Mouse (Mus musculus): ENCODE measurements at regions not wholly inside any gene's neighbourhood (a gene's known extent, or its start where the extent isn't known, plus 50 kb on each side); places are given as distances from the start of the nearest gene placed in this dataset.

DNA sequence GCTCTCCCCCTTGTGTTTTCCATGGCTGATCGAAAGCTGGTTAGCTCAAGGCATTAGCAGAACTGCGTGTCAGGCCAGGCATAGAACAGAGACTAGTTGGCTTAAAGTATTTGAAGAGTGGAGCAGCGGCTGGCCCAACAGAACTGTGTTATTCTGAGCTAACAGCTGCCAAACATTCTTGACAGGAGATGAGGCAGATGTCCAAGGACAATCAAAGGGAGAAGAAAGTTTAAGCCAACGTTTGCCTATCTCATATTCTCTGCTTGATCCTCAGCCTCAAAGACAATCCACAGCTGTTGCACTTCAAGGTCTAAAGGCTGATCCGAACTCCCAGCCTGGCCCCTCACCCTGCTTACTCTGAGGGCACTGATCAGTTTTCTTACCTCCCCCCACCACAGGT lies 401.2 kb upstream of the Nr2f2 start:
- intact Hi-C loops (cut with DNase I): no loop called here

DNA sequence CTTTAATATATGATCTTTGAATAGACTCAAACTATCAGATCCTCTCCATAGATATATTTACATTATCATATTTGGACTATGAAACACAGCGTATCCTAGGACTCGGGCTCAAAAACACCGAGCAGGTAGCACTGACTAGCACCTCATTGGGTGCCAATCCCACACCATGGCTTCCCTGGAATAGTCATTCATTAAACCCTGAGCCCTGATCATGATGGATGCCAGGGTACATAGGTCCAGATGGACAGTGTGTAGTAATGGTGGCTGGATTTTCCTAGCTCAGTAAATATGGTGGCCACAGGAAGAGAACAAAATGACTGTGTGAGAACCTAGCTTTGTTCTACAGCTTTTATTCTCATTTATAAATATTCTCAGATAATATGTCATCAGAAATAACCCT lies 390.1 kb upstream of the Nr2f2 start:
- intact Hi-C loops (cut with DNase I): no loop called here

DNA sequence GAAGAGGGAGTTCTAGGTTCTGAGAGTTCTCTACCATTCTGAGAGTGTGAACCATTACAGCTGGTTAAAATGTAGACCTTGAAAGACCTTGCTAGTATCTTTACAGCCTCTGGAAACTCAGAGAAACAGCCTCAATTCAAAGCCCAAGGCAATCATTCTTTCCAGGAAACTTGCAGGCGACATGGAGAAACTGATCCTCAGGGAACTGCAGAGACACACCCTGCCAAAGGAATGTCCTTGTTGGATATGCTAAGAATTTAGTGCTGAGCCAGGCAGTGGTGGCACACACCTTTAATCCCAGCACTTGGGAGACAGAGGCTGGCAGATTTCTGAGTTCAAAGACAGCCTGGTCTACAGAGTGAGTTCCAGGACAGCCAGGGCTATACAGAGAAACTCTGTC lies 388.3 kb upstream of the Nr2f2 start:
- intact Hi-C loops (cut with DNase I): no loop called here

DNA sequence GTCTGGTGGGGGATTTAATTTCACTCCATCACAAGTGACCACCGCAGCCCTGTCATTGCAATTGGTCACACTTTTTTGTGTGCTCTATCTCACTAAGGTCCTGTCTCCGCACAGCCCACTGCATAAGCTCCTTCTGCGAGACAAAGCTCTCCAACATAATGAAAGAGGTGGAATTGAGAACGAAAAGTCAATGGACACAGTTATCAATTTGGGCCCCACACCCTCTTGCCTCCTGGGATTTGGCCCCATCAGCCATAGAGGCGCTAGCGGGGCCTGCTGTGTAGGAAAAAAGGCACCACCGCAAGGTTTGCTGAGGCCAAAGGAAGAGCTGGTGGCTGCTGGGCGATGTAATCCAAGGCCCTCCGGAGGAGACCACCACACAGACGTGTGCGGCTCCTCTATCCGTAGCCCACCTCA lies 386.3 kb upstream of the Nr2f2 start:
- intact Hi-C loops (cut with DNase I): no loop called here

DNA sequence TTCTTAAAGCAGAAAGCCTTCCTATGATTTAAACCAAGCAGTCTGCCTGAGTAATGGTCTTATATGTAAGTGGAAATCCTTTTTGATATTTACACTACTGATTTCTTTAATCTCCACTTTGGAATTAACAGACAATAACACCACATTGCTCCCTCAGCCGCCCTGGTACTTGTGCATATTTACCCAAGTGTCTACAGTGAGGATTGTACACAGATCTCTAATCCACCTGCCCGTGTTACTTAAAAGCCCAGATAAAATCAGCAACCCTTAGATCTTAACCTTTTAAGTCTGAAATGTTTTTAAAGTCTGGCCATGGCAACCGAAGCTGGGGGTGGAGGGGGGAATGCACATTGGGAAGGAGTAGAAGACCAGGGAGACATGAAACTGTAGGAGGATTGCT lies 382.3 kb upstream of the Nr2f2 start:
- intact Hi-C loops (cut with DNase I): no loop called here

DNA sequence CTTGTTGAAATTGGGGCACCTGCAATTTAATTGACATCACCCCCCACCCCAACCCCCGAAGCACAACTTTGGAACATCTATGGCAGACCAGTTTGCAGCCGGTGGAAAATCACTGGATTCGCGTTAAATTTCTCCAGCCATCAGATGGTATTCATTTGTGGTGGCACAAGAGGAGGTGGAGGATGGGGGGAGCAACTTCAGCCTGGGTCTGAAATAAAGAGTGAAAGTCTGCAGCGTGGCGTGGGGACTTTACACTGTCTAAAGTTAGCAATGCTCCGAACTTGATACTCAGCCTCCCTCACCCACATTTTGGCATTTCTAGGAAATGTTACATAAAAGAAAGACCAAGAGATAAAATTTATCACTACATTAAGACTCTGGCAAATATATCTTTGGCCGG lies 381.8 kb upstream of the Nr2f2 start:
- intact Hi-C loops (cut with DNase I): no loop called here

DNA sequence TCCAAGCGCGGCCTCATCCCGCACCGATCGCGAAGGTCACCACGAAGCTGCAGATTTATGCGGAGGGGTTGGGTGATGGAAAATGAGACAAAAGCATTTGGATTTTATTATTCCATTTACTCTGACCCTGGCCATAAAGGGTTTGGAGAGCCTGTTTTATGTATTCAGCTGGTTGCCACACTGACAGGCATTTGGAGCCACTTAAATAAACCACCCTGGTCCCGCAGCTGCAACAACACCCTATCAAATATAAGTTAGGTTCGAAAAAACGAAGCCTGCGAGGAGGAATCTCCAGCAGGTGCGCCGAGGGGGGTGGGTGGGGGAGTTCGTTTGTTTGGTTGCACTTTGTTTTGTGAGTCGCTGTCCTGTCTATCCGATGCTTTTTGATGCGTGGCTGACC lies 377.8 kb upstream of the Nr2f2 start:
- intact Hi-C loops (cut with DNase I): no loop called here

DNA sequence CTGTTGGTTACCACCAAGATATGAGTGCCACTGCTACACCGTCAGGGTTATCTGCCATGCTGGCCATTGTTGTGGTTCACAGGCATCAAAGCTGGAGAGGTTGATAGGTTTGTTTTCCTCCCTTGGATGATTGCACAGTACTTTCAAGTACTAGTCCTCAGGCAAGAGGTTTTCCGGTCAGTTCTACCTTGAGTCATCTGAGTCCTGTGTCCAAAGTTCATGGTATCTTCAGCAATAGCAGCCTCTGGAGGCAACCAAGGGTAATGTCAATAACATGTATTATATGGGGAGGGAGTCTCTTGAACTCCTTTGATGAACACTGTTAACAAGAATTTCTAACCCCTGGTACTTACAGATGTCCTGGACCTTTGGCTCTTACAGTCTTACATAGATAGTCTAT lies 369.1 kb upstream of the Nr2f2 start:
- intact Hi-C loops (cut with DNase I): no loop called here

DNA sequence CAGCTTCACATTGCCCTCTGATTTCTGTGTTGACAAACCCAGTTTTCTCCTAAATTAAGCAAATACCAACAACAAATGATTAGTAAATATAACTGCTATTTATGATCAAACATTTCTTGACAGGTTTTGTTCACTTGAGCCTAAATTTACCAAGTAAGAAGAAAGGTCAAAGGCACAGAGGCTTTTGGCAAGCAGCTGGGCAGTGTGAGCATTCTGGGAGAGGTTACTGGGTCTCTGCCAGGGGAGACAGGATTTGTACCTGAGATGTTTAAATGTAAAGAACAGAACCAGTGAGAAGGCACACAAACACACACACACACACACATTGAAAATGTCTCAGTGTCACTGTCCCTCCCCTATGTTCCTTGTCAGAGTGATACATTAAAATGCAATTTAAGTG lies 367.0 kb upstream of the Nr2f2 start:
- intact Hi-C loops (cut with DNase I): no loop called here

DNA sequence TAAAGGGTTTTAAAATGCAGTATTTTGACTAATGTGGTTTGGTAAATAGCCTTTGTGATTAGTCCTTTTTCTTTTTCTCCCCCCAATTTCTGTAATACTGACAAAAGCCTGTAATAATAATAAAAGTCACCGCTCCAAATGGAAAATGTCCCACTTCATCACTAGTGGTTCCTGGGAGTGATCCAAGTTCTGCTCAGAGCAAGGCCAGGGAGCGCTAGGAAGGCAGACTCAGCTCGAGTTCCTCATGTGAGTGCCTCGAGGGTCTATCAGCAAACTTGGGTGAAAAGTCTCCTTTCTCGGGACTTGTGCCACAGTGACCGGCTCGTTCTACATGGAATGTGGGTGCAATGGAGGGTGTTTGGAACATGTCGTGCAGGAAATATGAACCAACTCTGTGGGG lies 363.4 kb upstream of the Nr2f2 start:
- intact Hi-C loops (cut with DNase I): no loop called here

DNA sequence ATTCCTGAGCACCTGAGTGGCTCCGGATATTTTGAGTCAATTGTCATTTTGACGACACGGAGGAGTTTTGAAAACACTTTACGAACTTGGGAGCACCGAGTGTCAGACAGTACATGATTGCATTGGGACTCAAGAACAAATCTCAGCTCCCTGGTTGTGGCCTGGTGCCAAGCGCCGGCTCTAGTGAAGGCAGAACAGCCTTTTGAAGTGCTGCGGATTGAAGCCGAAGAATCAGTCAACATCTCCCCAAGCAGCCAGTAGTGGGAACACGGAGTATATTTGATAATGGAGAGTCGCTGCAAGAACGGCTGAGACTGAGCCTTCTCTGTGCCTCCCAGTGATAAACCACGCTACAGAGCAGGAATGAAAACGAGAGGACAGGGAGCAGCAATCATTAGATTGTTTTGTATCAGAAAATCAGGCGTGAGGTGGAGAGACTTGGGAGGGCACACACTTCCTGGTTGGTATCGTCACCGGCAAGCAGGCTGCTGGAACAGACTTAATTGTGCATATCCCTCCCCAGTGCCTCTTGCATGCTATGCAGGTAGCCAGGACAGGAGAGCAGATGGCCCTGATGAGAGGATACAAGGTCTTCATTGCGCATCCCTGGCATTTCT lies 351.7 kb upstream of the Nr2f2 start:
- intact Hi-C loops (cut with DNase I): loop anchor here (2.0 kb wide), 1 partner anchor 75 kb away; no protein-coding TSS in a partner anchor

DNA sequence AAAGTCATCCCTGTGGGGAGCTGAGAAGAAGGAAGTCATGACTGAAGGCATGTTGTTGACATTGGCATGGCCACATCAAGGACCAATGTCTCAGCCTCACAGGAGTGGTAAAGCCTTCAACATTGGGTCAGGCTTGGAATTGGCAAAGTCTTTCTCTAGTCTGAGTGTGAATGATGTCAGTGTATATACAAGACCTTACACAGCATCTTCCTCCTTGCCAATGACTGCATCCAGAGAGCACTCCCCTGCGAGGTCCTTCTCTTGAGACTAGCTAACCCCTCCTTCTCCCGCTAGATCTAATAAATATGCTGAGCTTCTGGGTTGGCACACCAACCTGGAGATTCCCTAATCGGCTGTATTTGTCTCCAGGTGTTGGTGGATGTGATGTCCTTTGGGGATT lies 351.1 kb upstream of the Nr2f2 start:
- intact Hi-C loops (cut with DNase I): loop anchor here (2.0 kb wide), 1 partner anchor 75 kb away; no protein-coding TSS in a partner anchor

DNA sequence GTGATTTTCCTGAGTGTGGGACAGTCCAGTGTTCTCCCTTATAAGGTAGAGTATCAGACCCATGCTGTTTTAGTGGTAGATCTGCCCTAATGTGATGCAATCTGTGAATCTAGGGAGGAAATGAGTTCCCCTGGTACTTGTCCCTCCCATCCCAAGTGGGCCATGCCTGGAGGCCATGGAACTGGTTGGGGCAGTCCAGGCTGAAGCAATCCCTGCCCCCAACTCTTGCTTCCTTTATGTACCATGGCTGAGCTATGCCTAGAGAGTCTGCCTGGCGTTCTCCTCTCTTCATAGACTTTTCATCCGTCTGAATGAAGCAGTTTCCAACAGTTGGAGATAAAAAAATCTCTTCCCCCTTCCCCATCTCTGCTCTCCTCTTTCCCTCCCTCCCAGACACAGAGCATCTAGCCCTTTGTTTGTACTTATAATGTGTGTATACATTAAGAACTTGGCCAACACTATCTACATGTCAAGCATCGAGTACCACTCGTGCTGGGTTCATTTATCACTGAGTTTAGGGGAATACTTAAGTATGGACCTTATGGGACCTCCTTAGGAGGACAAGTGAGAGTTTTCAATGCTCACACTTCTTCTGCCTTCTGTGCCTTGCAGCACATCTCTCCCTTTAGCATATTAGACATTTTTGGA lies 350.4 kb upstream of the Nr2f2 start:
- intact Hi-C loops (cut with DNase I): no loop called here

DNA sequence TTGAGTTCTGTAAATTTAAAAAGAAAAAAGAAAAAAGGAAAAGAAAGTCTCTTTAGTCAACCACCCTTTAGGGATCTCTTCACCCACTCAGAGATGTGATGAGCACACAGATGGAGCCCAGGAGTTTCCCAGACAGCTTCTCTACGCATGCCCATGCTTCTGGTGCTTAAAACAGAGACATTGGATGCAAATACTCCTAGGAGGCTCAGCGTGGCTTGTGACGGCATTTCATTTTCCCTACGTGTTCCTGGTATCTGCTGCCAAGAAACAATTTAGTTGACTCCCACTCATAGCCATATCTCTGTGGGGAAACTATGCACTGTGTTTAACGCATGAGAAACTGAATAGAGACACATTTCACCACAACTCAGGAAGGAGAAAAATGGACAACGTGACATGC lies 345.6 kb upstream of the Nr2f2 start:
- intact Hi-C loops (cut with DNase I): no loop called here

DNA sequence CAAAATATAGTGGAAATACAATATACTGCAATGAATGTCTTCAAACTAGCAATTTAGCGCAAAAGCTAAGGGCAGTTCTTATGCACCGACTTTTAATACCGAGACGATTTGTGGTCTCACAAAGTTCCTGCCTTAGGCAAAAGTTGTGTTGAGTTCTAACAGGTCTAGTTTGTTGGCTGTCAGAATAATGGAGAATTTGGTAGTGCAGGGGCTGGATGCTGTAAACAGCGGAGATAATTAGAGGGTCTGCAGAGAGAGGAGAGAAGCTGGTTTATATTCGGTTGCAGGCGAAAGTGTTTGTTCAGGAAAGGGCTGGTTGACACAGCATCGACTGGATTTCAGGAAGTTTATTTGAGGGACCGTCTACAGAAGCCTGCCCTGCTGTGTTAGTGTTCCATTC lies 339.7 kb upstream of the Nr2f2 start:
- intact Hi-C loops (cut with DNase I): no loop called here

DNA sequence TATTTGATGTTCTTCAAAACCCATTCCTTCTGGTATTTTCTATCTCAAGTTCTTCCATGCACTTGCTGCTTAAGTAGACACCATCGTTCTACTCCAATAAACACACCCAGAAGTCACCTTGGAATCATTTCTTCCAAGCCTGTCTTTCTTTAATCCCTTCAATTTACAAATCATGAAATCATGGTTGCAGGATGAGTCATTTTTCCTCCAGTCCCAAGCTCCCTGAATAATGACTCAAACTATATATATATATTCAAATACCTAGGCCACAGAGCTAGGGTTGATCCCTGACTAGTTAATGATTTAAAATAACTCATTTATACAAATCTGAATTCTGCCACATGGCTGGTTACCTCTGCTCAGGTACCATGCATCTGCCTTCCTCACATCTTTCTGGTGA lies 337.2 kb upstream of the Nr2f2 start:
- intact Hi-C loops (cut with DNase I): no loop called here

DNA sequence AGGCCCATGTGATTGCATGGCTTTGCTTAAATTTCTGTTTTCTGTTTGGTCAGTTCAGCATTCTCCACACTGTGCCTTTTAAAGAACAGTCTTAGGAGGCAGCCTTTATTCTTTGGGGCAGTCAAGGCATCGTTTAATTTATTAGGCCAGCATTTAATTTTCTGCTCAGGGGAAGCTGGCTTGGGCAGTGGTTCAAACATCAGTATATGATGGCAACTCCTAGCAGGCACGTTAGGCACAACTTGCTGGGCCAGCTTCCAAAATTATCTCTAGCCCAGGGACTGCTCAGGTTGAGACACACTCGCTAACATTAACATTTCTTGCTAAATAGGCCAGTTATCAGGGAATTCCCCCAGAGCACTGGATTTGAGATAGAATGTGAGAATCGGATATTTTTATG lies 333.9 kb upstream of the Nr2f2 start:
- intact Hi-C loops (cut with DNase I): no loop called here

DNA sequence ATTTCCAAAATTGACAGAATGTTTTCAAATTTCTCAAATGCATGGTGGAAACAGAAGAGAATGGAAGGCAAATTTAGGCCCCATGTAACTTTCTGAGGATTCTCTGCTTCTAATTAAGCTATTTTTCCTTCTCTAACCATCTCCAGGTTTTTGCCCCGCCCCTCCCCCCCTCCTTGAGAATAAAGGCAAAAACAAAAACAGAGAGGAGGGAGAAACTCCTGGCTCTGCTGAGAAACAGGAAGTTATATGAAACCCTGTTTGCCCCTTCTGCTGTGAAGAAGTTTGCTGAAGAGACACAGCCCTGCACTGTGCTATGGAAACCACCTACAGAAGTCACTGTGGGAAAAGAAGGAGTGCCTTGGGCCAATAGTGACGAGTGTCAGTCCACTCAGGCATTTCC lies 332.9 kb upstream of the Nr2f2 start:
- intact Hi-C loops (cut with DNase I): no loop called here

DNA sequence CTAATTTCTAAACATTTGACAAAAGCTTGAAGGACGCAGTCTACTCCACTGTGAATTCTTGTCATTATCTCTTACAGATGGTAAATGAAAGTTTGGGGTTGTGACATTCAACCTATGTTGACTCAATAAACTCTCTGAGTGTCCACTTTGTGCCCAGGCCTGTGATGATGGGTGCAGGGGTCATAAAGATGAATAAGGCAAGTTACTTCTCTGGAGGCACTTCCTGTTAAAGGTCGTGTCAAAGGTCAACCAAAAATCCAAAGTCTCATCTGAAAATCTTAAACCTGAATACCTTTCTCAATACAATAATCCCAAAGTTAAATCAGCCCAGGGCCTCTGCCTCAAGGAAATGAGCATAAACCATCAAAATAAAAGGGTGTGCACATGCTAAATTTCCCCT lies 332.5 kb upstream of the Nr2f2 start:
- intact Hi-C loops (cut with DNase I): no loop called here

DNA sequence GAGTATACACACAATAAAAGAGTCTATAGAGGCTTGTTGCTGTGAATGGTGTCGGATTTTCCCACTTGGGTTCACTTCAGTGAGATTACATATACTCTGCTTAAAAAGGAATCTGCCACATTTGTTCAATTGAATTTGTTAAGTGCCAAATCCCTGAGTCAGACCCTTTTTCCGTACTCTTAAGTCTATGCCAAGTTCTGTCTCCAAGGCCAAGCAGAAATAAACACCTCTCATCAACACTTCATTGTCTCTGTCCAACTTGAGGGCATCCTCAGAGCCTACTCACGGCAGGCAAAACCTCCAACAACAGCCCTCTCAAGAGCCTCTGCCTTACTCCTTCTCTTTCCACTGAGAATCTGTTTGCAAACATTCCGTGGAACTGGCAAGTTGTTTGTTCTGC lies 325.6 kb upstream of the Nr2f2 start:
- intact Hi-C loops (cut with DNase I): no loop called here

DNA sequence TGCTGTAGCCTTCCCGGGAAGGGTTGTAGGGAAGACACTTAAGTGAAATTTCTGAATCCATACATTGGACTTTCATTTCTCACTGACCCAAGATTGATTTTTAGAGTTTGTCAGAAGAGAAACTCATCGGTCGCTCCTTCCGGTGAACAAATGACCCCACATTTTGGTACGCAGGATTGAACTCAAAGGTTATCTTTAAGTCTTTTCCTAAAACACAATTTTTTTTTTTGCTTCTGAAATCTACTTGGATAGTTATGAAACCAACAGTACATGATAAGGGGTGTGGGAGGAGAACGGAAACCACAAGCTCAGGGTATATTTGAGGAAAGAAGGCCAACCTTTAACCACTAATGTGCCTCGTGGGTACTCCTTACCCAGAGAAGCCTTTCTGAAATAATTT lies 324.3 kb upstream of the Nr2f2 start:
- intact Hi-C loops (cut with DNase I): no loop called here

DNA sequence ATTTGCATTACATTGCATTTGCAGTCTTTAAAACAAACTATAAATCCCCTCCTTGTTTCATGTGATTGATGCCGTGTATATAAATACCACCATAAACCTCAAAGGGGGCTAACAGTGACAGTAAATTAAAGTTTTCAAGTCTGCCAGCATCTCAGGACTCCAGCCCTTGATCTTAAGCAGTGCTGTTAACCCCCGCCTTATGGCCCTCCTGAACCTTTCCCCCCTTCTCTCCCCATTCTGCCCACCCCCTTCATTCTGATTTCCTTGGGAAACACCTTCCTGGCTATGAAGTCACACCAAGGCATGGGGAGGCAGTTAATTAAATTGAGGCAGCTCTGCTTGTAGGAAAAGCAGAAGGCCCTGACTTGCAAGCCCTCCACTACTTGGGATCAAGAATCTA lies 302.5 kb upstream of the Nr2f2 start:
- intact Hi-C loops (cut with DNase I): no loop called here

DNA sequence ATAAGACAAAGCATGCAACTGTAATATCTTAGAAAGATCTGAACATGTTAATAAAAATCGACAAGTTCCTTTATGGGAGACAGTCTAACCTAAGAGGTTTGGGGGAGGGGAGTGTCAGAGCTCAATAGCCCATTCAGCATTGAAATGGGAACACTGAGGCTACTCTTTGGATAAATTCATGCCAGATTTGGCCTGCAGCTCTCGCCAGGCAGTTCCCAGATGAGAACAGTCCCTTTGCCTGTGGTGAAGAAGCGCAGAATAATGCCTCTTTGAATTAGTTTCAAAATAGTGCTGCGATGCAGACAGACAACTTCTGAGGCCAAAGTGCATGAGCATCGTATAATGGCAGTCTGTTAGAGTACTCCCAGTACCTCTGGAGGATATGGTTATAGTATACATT lies 293.6 kb upstream of the Nr2f2 start:
- intact Hi-C loops (cut with DNase I): no loop called here

Measured in adrenal gland (tissue).